Mouse (Mus musculus) brown adipose tissue, adult 24 weeks (tissue): ENCODE data around the gene Rhbg. TPM values are rescaled to one million over a fixed set of nuclear protein-coding genes. Genes with fewer than 3 reads are reported as not detected.

Experiments
- H3K27ac ChIP-seq: fragments of 200-500 bp; replicated peaks from 2 replicates; pipeline ENCODE4 v1.5.1; 2012; ENCODE audit warnings: low read depth, mild to moderate bottlenecking, low read length
- H3K4me1 ChIP-seq: fragments of 200-500 bp; 2 replicates; pipeline ENCODE4 v1.6.1; 2012; ENCODE audit warnings: low read length, mixed read lengths; ENCODE audit not compliant: control insufficient read depth, insufficient read depth, insufficient read length
- H3K4me3 ChIP-seq: fragments of 200-500 bp; 2 replicates; pipeline ENCODE4 v1.5.1; 2012; ENCODE audit warnings: low read depth, mild to moderate bottlenecking, low read length, moderate library complexity; ENCODE audit not compliant: insufficient read depth
- polyA plus RNA-seq: library from polyadenylated mRNA; stranded (reverse); fragments of >200 nt; gene quantifications from 2 replicates; pipeline ENCODE4 v1.2.4, GENCODE M21; 2012; ENCODE audit not compliant: missing spikeins, insufficient read depth, insufficient read length

Gene Rhbg
- polyA plus RNA-seq, 1 experiment: not detected

DNA sequence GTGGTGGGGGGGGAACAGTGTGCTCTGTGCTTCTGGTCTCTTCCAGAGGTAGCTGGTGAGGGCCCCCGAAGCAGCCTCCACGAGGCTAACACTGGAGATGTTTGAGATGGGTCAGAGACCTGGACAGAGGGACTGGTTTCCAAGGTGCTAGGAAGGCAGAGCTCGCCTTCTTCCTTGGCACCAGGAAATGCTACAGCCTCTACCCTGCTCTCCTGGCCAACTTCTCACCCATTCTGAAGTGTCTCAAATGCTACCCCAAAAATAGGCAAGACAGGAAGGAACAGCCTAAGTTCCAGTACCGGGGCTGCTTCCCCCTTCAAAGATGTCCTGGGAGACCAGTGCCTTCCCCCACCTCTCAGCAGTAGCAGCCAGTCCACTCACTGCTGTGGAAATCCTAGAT lies 15.1 kb downstream of the Rhbg start:
- Histone ChIP-seq H3K27ac (no peak overlapping the region), H3K4me1 (no peaks in the 10 kb centered on the region), H3K4me3 (no peak overlapping the region)

DNA sequence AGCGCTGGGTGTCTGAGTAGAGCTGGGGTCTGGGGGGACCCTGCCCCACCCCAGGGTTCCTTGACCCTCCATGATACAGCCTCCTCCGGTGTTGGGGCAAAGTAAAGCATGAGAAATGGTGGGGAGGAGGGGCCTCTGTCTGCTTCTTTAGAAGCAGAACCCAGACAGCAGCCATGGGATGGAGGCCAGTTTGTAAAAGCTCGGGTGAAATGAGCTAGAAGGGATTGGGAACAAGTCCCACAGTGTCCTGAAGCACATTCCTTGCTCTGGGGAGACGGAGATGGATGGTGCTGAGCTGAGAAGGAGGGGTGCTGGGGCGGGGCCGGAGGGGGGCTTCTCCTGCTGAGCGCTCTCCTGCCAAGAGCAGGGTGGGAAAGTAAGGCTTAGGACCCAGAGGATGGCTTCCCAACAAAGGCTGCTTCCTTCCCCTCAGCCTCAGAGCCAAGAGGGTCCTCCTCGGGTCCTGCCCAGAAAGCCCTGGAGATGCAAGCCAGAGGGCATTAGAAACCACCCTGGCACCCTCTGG lies 15.6 kb downstream of the Rhbg start:
- Histone ChIP-seq H3K27ac (no peak overlapping the region), H3K4me3 (no peak overlapping the region)

DNA sequence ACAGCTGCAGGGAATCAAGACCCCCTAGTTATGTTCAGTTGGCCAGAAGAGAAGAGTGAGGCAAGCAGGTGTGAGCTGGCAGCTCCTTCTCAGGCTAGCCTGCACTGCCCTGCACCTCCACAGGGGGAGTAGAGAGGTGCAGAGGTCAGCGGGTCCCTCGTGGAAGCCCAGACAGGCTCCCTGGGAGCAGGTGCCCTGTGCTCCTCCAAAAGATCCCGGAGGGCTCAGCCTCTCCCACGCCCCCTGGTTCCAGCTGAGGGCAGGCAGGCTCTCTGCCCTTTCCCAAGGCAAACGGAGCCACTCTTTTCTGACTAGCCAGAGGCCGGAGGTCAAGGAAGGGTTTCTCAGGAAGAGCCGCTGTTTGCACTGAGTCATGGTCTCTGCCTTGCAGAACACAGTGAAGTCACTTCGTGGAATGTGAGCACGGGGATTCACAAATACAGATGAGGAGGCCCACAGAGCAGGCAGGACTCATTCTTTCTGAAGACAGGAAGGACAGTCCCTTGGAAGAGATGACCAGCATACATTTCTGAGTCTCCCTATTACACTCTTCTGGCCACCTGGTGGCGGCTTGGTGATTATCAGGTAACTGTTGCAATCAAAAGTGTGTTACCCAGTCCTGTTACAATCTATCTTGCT lies 16.8 kb downstream of the Rhbg start:
- Histone ChIP-seq H3K27ac (no peak overlapping the region), H3K4me3 (no peak overlapping the region), H3K4me1 (no peaks in the 10 kb centered on the region)

More for the DNA sequence above, 15.6 kb downstream of the Rhbg start:
- H3K4me1 ChIP-seq: no peaks in the 10 kb centered on the region

DNA sequence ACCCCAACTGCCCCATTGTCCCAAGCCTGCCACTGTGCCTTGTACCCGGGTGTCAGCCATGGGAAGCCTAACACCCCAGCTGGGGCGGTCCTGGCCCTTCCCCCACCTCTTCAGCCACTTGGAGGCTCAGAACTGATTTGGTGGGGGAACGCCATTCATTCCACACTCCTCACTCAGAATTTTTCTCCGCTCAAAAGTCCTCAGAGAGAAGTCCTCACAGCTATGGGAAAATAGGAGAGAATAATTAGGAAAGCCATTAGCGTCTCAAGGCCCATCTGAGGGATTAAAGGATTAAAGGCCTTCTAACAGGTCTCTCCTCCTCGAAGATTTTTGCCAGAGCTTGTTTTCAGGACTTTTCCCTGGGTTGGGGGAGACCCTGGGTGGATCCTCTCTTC lies 17.4 kb downstream of the Rhbg start:
- Histone ChIP-seq H3K27ac (no peak overlapping the region), H3K4me1 (no peaks in the 10 kb centered on the region), H3K4me3 (no peak overlapping the region)

DNA sequence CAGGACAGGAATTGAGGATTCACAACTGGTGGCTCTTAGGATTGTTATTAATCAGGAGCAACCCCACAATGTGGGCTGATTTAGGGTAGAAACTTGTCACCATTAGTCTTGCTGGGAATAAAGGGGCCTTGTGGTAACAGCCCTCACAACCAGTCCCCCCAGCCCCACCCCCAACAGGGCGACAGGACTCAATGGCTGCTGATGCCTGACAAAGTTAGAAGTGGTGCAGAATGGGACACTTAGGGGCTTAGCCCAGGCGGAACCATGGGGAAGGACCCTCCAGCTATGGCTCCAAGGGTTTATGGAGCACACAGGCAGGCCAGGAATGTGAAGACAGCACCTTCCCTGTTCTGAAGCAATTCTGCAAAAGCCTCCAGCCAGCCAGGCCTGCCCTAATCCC lies 18.9 kb downstream of the Rhbg start:
- no peak overlapping the region for H3K4me3 ChIP-seq
- no peak overlapping the region for H3K27ac ChIP-seq
- H3K4me1 ChIP-seq: no peaks in the 10 kb centered on the region

DNA sequence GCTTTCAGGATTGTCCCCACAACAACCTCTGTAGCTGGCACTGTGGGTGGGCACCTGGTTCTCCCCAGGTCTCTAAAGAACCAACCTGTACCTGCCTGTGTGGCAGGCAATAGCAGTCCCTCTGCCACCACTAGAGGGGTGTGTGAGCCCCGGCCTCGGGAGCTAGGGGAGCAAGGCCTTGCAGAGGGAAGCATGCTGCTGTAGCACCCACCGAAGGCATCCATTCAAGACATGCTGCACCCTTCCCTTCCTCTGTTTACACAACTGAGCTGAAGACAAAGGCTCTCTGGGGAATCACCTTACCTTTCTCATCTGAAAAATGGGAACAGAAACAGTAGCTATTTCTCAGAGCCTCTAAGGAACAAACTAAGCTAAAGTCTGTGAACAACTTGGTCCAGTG lies 19.3 kb downstream of the Rhbg start:
- H3K4me1 ChIP-seq: no peaks in the 10 kb centered on the region

DNA sequence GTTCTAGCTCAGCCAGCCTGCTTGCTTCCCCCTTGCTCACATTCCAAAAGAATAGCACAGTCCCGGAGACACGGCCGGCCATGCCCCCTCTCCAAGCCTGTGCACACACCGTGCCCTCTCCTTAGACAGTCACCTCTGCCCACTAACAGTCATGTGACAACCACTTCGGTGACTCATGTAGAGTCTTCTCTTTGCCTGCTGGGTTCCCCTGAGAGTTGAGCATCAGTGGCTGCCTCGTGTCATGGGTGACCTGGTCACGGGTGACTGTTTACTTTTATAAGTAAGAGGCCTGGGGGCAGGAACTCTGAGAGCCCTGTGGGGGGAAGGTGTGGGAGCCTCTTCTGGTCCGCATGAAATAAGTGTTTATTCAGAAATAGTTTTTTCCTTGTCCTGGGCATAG lies 20.5 kb downstream of the Rhbg start:
- H3K4me3 ChIP-seq: no peak overlapping the region
- no peaks in the 10 kb centered on the region for H3K4me1 ChIP-seq
- H3K27ac ChIP-seq: no peak overlapping the region

More for the DNA sequence above, 19.3 kb downstream of the Rhbg start:
- Histone ChIP-seq H3K27ac (no peak overlapping the region), H3K4me3 (no peak overlapping the region)

DNA sequence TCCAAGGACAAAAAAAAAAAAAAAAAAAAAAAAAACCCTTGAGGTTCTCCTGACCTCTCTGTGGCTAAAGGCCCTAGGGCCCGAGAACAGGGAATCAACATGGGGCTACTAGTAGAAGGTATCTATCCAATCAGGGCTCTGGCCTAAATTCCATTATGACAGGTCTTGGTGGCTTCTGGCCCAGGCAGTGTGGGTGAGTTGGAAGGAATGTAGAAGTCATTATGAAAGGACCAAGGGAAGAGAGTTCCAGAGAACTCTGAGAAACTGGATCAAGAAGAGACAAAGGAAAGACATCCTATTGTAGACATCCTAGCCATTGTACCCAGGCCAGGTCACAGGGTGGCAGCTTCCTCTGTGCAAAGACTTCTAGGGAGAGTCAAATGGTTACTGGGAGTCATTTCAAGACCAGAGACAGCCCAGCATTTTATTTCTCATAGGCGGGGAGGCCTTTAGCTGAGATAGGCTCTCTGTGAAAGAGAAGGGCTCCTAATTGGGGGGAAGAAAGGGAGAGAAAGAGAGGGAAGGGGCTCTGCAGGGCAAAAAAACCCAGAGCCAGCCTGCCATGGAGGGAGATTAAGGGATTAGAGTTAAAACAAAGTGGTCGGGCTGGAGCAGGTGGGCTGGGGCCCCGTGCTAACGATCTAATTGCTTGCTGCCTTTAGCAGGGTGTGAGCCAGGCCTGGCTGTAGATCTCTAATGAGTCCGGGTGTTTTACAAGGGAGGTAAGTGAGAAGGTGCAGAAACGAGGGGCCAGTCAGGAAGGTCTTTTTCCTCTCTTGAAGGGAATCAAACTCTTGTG lies 21.5 kb downstream of the Rhbg start:
- Histone ChIP-seq H3K4me1 (no peaks in the 10 kb centered on the region), H3K27ac (no peak overlapping the region), H3K4me3 (no peak overlapping the region)

DNA sequence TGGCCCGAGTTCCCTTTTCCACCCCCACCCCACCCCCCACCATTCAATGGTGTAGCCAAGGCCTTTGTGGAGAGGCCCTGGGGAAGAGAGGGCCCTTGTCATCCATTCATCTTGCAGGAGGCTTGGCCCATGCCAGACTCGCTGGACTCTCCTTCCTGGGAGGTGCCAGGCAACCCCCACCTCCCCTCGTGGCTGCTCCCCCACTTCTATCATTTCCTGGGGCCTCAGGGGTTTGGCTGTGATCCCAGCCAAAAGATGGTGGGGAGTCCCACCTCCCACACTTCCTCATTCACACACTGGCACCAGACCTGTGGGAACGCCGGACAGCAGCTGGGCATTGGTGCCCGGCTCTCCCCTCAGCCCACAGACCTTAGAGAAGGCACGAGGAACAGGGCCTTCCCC lies 22.2 kb downstream of the Rhbg start:
- Histone ChIP-seq H3K4me1 (no peaks in the 10 kb centered on the region), H3K4me3 (no peak overlapping the region), H3K27ac (no peak overlapping the region)

DNA sequence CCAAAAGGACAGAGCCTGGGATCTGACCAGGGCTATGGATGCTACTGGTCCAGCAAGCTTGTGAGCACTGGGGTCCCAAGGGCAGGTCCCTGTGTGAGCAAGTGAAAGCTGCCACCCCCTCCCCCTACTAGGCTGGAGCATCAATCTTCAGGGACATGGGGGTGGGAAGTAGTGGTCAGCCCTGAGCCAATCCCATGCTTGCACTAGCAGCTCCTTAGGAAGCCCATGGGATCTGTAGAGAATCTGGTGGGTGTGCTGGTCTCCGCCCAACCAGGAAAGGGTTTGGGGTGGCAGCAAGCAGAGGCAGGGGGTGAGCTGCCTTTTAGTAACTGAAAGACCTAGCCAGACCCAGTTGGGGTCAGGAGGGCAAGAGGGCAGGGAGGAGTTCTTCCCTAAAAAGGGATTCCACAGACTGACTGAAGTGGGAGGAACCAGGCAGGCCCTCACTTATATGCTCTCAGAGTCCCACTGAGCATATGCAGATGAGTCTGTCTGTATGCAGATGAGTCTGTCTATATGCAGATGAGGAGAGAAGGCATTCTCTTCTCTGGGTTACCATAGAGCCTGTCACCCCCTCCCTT lies 23.4 kb downstream of the Rhbg start:
- Histone ChIP-seq H3K27ac (no peak overlapping the region), H3K4me1 (no peaks in the 10 kb centered on the region), H3K4me3 (no peak overlapping the region)

DNA sequence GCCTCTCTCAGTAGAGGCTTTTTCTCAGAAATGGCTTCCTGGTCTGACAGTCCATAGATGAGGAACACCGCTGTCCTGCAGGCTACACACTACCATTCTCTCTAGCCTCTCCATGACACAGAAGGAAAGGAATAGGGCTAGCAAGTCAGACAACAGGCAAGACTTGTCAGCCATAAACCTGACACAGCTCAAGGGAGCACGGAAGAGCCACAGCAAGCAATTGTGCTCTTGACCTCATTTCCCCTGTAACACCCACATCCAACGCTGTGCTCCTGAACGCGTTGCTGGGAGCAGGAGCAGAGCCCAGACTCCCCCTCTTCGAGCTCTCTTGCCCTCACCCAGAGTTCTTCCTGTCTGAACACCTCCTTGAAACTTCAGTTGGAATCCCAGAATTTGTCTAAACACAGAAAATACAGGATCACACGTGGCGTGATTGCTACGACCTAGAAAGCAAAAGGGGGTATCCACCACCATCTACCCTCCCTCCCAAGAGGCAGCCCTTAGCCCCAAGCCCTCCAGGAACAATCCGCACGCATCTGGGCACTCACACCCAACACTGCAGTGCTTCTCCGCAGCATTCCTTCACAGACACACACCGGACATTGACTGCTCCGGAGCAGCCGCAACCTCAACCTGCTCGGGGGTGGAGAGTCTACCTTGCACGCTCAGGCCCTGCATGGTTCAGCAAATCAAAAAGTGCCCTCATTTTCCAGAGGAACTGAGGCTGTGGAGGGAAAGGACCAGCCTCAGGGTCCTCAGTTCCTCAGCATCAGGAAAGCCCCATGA lies 24.1 kb downstream of the Rhbg start:
- Histone ChIP-seq H3K4me1 (no peaks in the 10 kb centered on the region), H3K4me3 (no peak overlapping the region), H3K27ac (no peak overlapping the region)

DNA sequence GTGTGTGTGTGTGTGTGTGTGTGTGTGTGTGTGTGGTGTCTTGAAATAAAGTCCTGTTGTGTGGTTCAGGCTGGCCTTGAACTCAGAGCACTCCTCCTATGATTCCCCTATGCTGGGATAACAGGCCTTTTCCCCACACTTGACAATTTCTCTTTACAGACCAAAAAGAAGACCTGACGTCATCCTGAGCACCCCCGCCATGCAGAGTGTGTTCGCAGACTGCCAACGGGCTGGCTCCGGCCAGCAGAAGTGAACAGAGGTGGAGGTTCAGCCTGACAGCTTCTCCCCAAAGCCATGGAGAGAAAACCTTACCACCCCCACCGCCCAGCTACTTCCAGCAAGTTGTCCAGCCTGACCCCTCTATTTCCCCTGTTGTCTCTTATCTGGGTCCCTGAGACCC lies 25.0 kb downstream of the Rhbg start:
- no peak overlapping the region for H3K27ac ChIP-seq
- H3K4me1 ChIP-seq: no peaks in the 10 kb centered on the region
- no peak overlapping the region for H3K4me3 ChIP-seq

DNA sequence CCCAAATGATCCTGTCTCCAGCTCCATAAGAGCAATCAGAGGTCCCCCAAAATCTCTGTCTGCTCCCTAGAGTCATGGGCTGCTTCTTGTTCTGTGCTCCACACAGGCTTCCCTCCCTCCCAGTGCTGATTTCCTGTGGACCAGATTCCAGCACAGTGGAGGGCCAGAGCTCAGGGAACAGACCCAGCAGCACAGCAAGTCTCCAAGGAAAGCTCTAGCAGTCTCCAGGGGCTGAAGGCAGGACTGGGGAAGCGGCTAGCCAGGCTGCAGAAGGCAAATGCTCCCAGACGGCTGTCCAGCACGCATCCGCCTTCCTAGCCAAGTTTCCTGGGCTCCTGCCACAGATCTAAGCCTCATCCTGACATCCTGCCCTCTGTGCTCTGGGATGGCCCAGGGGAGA lies 25.6 kb downstream of the Rhbg start:
- H3K4me3 ChIP-seq: no peak overlapping the region
- no peaks in the 10 kb centered on the region for H3K4me1 ChIP-seq
- no peak overlapping the region for H3K27ac ChIP-seq

DNA sequence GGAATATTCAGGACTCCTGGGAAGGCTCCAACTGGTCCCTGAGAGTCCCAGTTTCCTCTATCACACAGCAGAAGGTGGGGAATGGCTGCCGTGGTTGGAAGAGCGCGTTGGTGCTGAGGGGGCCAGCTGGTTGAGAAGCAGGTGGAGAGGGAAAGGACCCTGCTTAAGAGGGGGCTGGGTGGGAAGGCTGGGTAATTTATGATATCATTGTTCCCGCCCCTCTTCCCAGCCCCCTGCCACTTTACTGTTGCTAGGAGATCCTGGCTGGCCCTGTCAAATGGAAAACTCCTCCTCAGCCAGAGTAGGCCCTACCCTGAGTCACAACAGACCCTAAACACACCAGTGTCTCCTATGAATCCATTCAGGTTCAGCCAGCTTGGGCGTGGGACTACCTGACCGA lies 26.5 kb downstream of the Rhbg start:
- H3K4me3 ChIP-seq: no peak overlapping the region
- no peak overlapping the region for H3K27ac ChIP-seq
- H3K4me1 ChIP-seq: no peaks in the 10 kb centered on the region

DNA sequence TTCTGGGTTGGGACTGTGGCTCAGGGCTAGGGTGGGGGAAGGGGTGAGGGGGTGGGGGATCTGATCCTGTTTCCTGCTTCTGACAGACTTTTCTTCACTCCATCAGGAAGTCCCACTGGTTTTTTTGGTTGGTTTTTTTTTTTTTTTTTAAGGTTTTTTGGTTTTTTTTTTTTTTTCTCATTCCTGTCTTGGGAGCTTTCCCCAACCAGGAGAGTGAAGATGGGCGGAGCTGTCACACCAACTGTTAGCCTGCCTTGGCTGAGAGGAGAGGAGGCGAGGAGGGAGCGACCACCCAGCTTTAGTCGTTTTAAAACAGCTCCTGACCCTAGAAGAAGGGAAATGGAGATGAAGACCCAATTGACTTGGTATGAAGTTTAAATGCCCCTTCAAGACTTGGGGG lies 27.2 kb downstream of the Rhbg start:
- Histone ChIP-seq H3K4me1 (no peaks in the 10 kb centered on the region), H3K4me3 (no peak overlapping the region), H3K27ac (no peak overlapping the region)
